Mouse (Mus musculus) CH12.LX (cell line): ENCODE results near the gene Hemgn. TPM values are rescaled to one million over a fixed set of nuclear protein-coding genes. Genes with fewer than 3 reads are reported as not detected.
A peak's percentile ranks its signal among the peaks of the same experiment; 100 is the strongest.

Experiments
- DNase-seq: peaks from one replicate; pipeline ENCODE4 v3.0.0-alpha.2; 2013; ENCODE audit errors: extremely low read depth
- H3K27ac ChIP-seq: 2 replicates; pipeline ENCODE4 v1.5.1; 2012; ENCODE audit warnings: low read depth, mild to moderate bottlenecking, control low read depth, moderate library complexity; ENCODE audit not compliant: insufficient read depth
- H3K27me3 ChIP-seq: replicated peaks from 2 replicates; pipeline ENCODE3; 2012; ENCODE audit warnings: inconsistent platforms
- H3K36me3 ChIP-seq, 2 experiments: replicated peaks in 1 of 2; 2 replicates each; pipeline versions ENCODE3 to v1.6.1; 2012; ENCODE audit warnings: inconsistent platforms in 1 of 2, low read length in 1 of 2, mild to moderate bottlenecking in 1 of 2, mixed read lengths in 1 of 2, moderate library complexity in 1 of 2; ENCODE audit not compliant: control insufficient read depth in 1 of 2, insufficient read depth in 1 of 2
- H3K4me1 ChIP-seq, 2 experiments: 2 replicates each; pipeline ENCODE4 v1.6.1; 2012; ENCODE audit warnings: inconsistent platforms in 1 of 2, moderate library complexity in 1 of 2; ENCODE audit not compliant: insufficient read depth in 2 of 2, control insufficient read depth in 1 of 2
- H3K4me2 ChIP-seq: 2 replicates; pipeline ENCODE4 v1.6.1; 2012; ENCODE audit warnings: low read depth, mild to moderate bottlenecking, control low read depth; ENCODE audit not compliant: poor library complexity, insufficient read depth, severe bottlenecking
- H3K4me3 ChIP-seq, 3 experiments: fragments of 150-350 bp in 1 of 3; sonication (generic) in 1 of 3; replicated peaks in 1 of 3; 2 replicates each; pipeline versions ENCODE3 to v1.5.1; 2011 to 2012; ENCODE audit warnings: low read depth in 2 of 3, low read length in 2 of 3, mild to moderate bottlenecking in 2 of 3, moderate library complexity in 2 of 3, control low read depth in 1 of 3, improper control_type of control experiment in 1 of 3, inconsistent platforms in 1 of 3, mixed read lengths in 1 of 3; ENCODE audit not compliant: poor library complexity in 1 of 3
- H3K79me2 ChIP-seq: replicated peaks from 2 replicates; pipeline ENCODE4 v1.6.1; 2012; ENCODE audit warnings: mild to moderate bottlenecking, moderate library complexity; ENCODE audit not compliant: control insufficient read depth, poor library complexity, insufficient read depth, severe bottlenecking; ENCODE audit errors: extremely low read depth
- H3K9ac ChIP-seq: 2 replicates; pipeline ENCODE4 v1.6.1; 2012; ENCODE audit warnings: low read depth, mild to moderate bottlenecking, control low read depth, moderate library complexity; ENCODE audit not compliant: insufficient read depth
- H3K9me3 ChIP-seq: replicated peaks from 2 replicates; pipeline ENCODE3; 2012; ENCODE audit warnings: low read length, inconsistent platforms, mixed read lengths
- BHLHE40 ChIP-seq: IDR thresholded peaks from 2 replicates; pipeline ENCODE4 v1.6.1; 2011; ENCODE audit warnings: mild to moderate bottlenecking, low read depth, low read length, improper control_type of control experiment
- CHD1 ChIP-seq: IDR thresholded peaks from 2 replicates; pipeline ENCODE4 v1.6.1; 2012; ENCODE audit warnings: low read depth, low read length, improper control_type of control experiment, inconsistent platforms
- CHD2 ChIP-seq: IDR thresholded peaks from 2 replicates; pipeline ENCODE4 v1.6.1; 2011; ENCODE audit warnings: low read length, improper control_type of control experiment
- CTCF ChIP-seq, 2 experiments: IDR thresholded peaks in 1 of 2; conservative IDR thresholded peaks in 1 of 2; 2 replicates each; pipeline ENCODE4 v1.5.1; 2011 to 2012; ENCODE audit warnings: low read depth in 2 of 2, low read length in 2 of 2, improper control_type of control experiment in 1 of 2, inconsistent platforms in 1 of 2, mild to moderate bottlenecking in 1 of 2, moderate library complexity in 1 of 2
- E2F4 ChIP-seq: IDR thresholded peaks from 2 replicates; pipeline ENCODE4 v1.6.1; 2011; ENCODE audit warnings: low read depth, low read length, improper control_type of control experiment; ENCODE audit not compliant: insufficient replicate concordance
- ELF1 ChIP-seq: IDR thresholded peaks from 2 replicates; pipeline ENCODE4 v1.6.1; 2014; ENCODE audit warnings: low read depth, mild to moderate bottlenecking, inconsistent platforms, low read length, improper control_type of control experiment
- EP300 ChIP-seq: IDR thresholded peaks from 2 replicates; pipeline ENCODE4 v1.6.1; 2011; ENCODE audit warnings: low read length, improper control_type of control experiment
- ETS1 ChIP-seq: conservative IDR thresholded peaks from 2 replicates; pipeline ENCODE4 v1.6.1; 2012; ENCODE audit warnings: low read depth, mild to moderate bottlenecking, inconsistent platforms, low read length, improper control_type of control experiment, moderate library complexity
- GABPA ChIP-seq: IDR thresholded peaks from 2 replicates; pipeline ENCODE4 v1.6.1; 2012; ENCODE audit warnings: low read depth, low read length, improper control_type of control experiment, inconsistent platforms; ENCODE audit not compliant: insufficient replicate concordance
- HCFC1 ChIP-seq: IDR thresholded peaks from 2 replicates; pipeline ENCODE4 v1.6.1; 2012; ENCODE audit warnings: low read depth, mild to moderate bottlenecking, inconsistent platforms, low read length, improper control_type of control experiment
- IRF4 ChIP-seq: IDR thresholded peaks from 2 replicates; pipeline ENCODE4 v1.6.1; 2014; ENCODE audit warnings: low read depth, mild to moderate bottlenecking, inconsistent platforms, low read length, improper control_type of control experiment
- JUN ChIP-seq: IDR thresholded peaks from 2 replicates; pipeline ENCODE4 v1.6.1; 2011; ENCODE audit warnings: low read depth, mild to moderate bottlenecking, low read length, improper control_type of control experiment, moderate library complexity; ENCODE audit not compliant: insufficient read depth
- JUND ChIP-seq: conservative IDR thresholded peaks from 2 replicates; pipeline ENCODE4 v1.6.1; 2011; ENCODE audit warnings: low read depth, low read length, improper control_type of control experiment
- KAT2A ChIP-seq: IDR thresholded peaks from 2 replicates; pipeline ENCODE4 v1.6.1; 2012; ENCODE audit warnings: low read length, improper control_type of control experiment, inconsistent platforms; ENCODE audit not compliant: insufficient replicate concordance
- MAFK ChIP-seq: IDR thresholded peaks from 2 replicates; pipeline ENCODE4 v1.6.1; 2011; ENCODE audit warnings: low read length, improper control_type of control experiment; ENCODE audit not compliant: insufficient replicate concordance
- MAX ChIP-seq: IDR thresholded peaks from 2 replicates; pipeline ENCODE4 v1.6.1; 2011; ENCODE audit warnings: low read length, improper control_type of control experiment
- MAZ ChIP-seq: IDR thresholded peaks from 2 replicates; pipeline ENCODE4 v1.6.1; 2012; ENCODE audit warnings: low read depth, mild to moderate bottlenecking, inconsistent platforms, low read length, improper control_type of control experiment, moderate library complexity
- MEF2A ChIP-seq: IDR thresholded peaks from 2 replicates; pipeline ENCODE4 v1.6.1; 2014; ENCODE audit warnings: low read depth, mild to moderate bottlenecking, inconsistent platforms, low read length, improper control_type of control experiment, borderline replicate concordance
- MXI1 ChIP-seq: IDR thresholded peaks from 2 replicates; pipeline ENCODE4 v1.6.1; 2011; ENCODE audit warnings: mild to moderate bottlenecking, low read depth, low read length, improper control_type of control experiment
- MYC ChIP-seq: IDR thresholded peaks from 2 replicates; pipeline ENCODE4 v1.6.1; 2011; ENCODE audit warnings: low read depth, mild to moderate bottlenecking, improper control_type of control experiment, low read length
- NELFE ChIP-seq: IDR thresholded peaks from 2 replicates; pipeline ENCODE4 v1.6.1; 2011; ENCODE audit warnings: low read depth, low read length, improper control_type of control experiment
- NRF1 ChIP-seq: IDR thresholded peaks from 2 replicates; pipeline ENCODE4 v1.6.1; 2014; ENCODE audit warnings: low read depth, mild to moderate bottlenecking, inconsistent platforms, low read length, improper control_type of control experiment, moderate library complexity
- PAX5 ChIP-seq: IDR thresholded peaks from 2 replicates; pipeline ENCODE4 v1.6.1; 2012; ENCODE audit warnings: low read length, inconsistent platforms, mixed read lengths
- POLR2A ChIP-seq: IDR thresholded peaks from 2 replicates; pipeline ENCODE4 v1.6.1; 2011; ENCODE audit warnings: low read depth, mild to moderate bottlenecking, improper control_type of control experiment, low read length
- POLR2AphosphoS2 ChIP-seq: IDR thresholded peaks from 2 replicates; pipeline ENCODE4 v1.6.1; 2011; ENCODE audit warnings: low read depth, low read length, improper control_type of control experiment
- RAD21 ChIP-seq: IDR thresholded peaks from 2 replicates; pipeline ENCODE4 v1.6.1; 2011; ENCODE audit warnings: low read depth, mild to moderate bottlenecking, low read length, improper control_type of control experiment, moderate library complexity
- RCOR1 ChIP-seq: conservative IDR thresholded peaks from 2 replicates; pipeline ENCODE4 v1.6.1; 2012; ENCODE audit warnings: low read depth, mild to moderate bottlenecking, inconsistent platforms, low read length, improper control_type of control experiment
- SIN3A ChIP-seq: IDR thresholded peaks from 2 replicates; pipeline ENCODE4 v1.6.1; 2012; ENCODE audit warnings: low read length, improper control_type of control experiment, inconsistent platforms
- SMC3 ChIP-seq: IDR thresholded peaks from 2 replicates; pipeline ENCODE4 v1.6.1; 2011; ENCODE audit warnings: low read depth, low read length, improper control_type of control experiment
- TBP ChIP-seq: conservative IDR thresholded peaks from 2 replicates; pipeline ENCODE4 v1.6.1; 2011; ENCODE audit warnings: low read depth, low read length, improper control_type of control experiment
- TCF12 ChIP-seq: IDR thresholded peaks from 2 replicates; pipeline ENCODE4 v1.6.1; 2014; ENCODE audit warnings: low read depth, mild to moderate bottlenecking, inconsistent platforms, low read length, improper control_type of control experiment
- UBTF ChIP-seq: IDR thresholded peaks from 2 replicates; pipeline ENCODE4 v1.6.1; 2012; ENCODE audit warnings: low read depth, mild to moderate bottlenecking, inconsistent platforms, low read length, improper control_type of control experiment, moderate library complexity
- USF1 ChIP-seq: IDR thresholded peaks from 2 replicates; pipeline ENCODE4 v1.6.1; 2014; ENCODE audit warnings: low read depth, mild to moderate bottlenecking, inconsistent platforms, low read length, improper control_type of control experiment
- USF2 ChIP-seq: conservative IDR thresholded peaks from 2 replicates; pipeline ENCODE4 v1.6.1; 2011; ENCODE audit warnings: low read depth, low read length, improper control_type of control experiment
- ZC3H11A ChIP-seq: IDR thresholded peaks from 2 replicates; pipeline ENCODE4 v1.6.1; 2012; ENCODE audit warnings: low read depth, mild to moderate bottlenecking, inconsistent platforms, low read length, improper control_type of control experiment
- ZKSCAN1 ChIP-seq: IDR thresholded peaks from 2 replicates; pipeline ENCODE4 v1.6.1; 2012; ENCODE audit warnings: low read depth, inconsistent platforms, low read length, improper control_type of control experiment, borderline replicate concordance
- ZMIZ1 ChIP-seq: IDR thresholded peaks from 2 replicates; pipeline ENCODE4 v1.6.1; 2012; ENCODE audit warnings: low read depth, mild to moderate bottlenecking, inconsistent platforms, low read length, improper control_type of control experiment
- ZNF384 ChIP-seq: IDR thresholded peaks from 2 replicates; pipeline ENCODE4 v1.6.1; 2012; ENCODE audit warnings: low read depth, low read length, improper control_type of control experiment, inconsistent platforms
- dilution Hi-C: fragments of 300-500 bp; cut with MboI; formaldehyde crosslinking; loops from 2 replicates; pipeline ENCODE4 v1.14.3; 2020; ENCODE audit warnings: low sequenced_read_pairs; ENCODE audit not compliant: extremely low pct_unique_long_range_greater_than_20kb, extremely low pct_ligation_motif_present
- in situ Hi-C: fragments of 300-500 bp; cut with MboI; formaldehyde crosslinking; loops from 3 replicates; pipeline ENCODE4 v1.14.3; 2019; ENCODE audit warnings: low sequenced_read_pairs, low pct_ligation_motif_present, low pct_unique_long_range_greater_than_20kb, mixed read lengths
- polyA plus RNA-seq: library from polyadenylated mRNA; unstranded; fragments of >175 nt; gene quantifications from 2 replicates; pipeline ENCODE4 v1.2.1, GENCODE M21; 2012; ENCODE audit warnings: low read depth; ENCODE audit not compliant: insufficient read length
- total RNA-seq, 2 experiments: library from RNA; depleted of rRNA; stranded (reverse); fragments of 300-350 nt in 1 of 2; fragments of >200 nt in 1 of 2; gene quantifications; 2 replicates each; pipeline ENCODE4 v1.2.3; 2012 to 2014

Gene Hemgn
- total and polyA plus RNA-seq, 3 experiments = not detected

- Histone ChIP-seq H3K4me1 (peaks cover 8 to 52% of the 10 kb centered on the region in 2 experiments), H3K9me3 (peaks cover 5% of the 10 kb centered on the region), H3K9ac (peak overlapping the region; percentile 67), H3K36me3 (no peaks in the 10 kb centered on the region), H3K4me3 (peak overlapping the region in 1 of 3 experiments; percentile 29), H3K27me3 (no peaks in the 10 kb centered on the region), H3K27ac (peak overlapping the region; percentile 59; the same call in 1 of the 2 replicates), H3K79me2 (no peaks in the 10 kb centered on the region), H3K4me2 (peak overlapping the region; percentile 76)
- peak; percentile 95 for DNase-seq
- dilution Hi-C loops = no loop called here
- TF ChIP-seq ELF1 (peak; percentile 67), ZKSCAN1 (no peak), JUND (no peak), RCOR1 (no peak), MEF2A (no peak; the same call in 1 of the 2 replicates), CHD1 (peak; percentile 40; the same call in 1 of the 2 replicates), HCFC1 (no peak), NELFE (no peak; the same call in 1 of the 2 replicates), PAX5 (no peak), MYC (peak; percentile 73), TCF12 (no peak), NRF1 (no peak), ZNF384 (peak; percentile 76), ETS1 (peak; percentile 77), CTCF (conservative IDR thresholded peaks at IDR 0.05 in 1 of 2, IDR thresholded peaks at IDR 0.05 in 1 of 2; ENCODE audit: low read depth in 2 of 2, low read length in 2 of 2) (no peak), MAFK (no peak), POLR2A (no peak), MAZ (0 out of 2 replicates have a peak, but pooled peaks have one; percentile 53), KAT2A (no peak), MAX (peak; percentile 64), BHLHE40 (peak; percentile 61; the same call in 1 of the 2 replicates), USF2 (peak; percentile 68), IRF4 (peak; percentile 11; the same call in 1 of the 2 replicates), SIN3A (no peak; the same call in 1 of the 2 replicates), UBTF (no peak), E2F4 (no peak), TBP (0 out of 2 replicates have a peak, but pooled peaks have one; percentile 56), GABPA (no peak), CHD2 (no peak), JUN (no peak), RAD21 (no peak), POLR2AphosphoS2 (no peak), USF1 (peak; percentile 59), EP300 (peak; percentile 48), MXI1 (0 out of 2 replicates have a peak, but pooled peaks have one; percentile 38), ZC3H11A (no peak), SMC3 (no peak), ZMIZ1 (no peak)
- in situ Hi-C loops = loop anchor here (10.0 kb wide), 1 partner anchor 145 kb away; no protein-coding TSS in a partner anchor
Measured at GRCm38 (mm10) chr4:46359539-46360253, 53.6 kb downstream of the Hemgn start.
